Mouse (Mus musculus) spleen, adult 18-20 months (tissue): ENCODE data around the gene Tmed6.
"Not testable (repeated sequence)": the region's sequence is repeated elsewhere in the genome, so short reads cannot be mapped to it uniquely, and the experiment has no call there.

Source experiments
- DNase-seq, 2 experiments: peaks; one replicate each; pipeline ENCODE4 v3.0.0; 2022; ENCODE audit warnings: mixed read lengths in 2 of 2

Tmed6 gene

DNA sequence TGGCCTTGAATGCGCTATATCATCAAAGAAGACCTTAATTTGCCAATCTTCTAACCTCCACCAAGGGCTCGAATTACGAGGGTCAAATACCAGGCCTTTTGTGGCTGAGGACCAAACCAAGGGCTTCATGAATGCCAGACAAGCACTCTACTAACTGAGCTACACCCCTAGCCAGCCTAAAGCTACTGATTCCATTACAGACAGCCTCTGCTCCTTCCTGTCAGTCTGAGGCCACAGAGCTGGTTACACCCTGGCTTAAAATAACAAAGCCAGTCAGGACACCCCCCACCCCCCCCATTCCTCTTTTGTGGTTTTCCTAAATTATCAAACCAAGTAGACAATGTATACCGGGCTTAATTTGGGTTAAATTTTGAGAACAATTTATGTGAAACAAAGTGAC is 8.3 kb upstream of the Tmed6 start:
- no peak for DNase-seq

DNA sequence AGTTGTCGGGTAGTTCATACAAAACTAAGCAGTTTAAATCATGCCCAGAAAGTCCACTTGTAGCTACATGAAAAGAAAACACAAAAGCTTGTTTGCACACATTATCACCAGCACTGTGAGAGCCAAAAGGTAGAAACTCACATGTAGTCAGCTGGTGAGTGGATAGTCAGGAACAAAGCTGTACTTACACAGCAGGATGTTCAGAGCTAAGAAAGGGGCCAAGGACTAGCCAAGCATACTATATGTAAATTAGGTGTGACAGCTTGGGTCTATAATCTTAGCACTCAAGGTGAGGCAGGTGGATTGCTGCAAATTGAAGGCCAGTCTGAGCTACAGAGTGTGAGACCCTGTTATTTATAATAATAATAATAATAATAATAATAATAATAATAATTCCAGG is 2.8 kb downstream of the Tmed6 start:
- no peak for DNase-seq

DNA sequence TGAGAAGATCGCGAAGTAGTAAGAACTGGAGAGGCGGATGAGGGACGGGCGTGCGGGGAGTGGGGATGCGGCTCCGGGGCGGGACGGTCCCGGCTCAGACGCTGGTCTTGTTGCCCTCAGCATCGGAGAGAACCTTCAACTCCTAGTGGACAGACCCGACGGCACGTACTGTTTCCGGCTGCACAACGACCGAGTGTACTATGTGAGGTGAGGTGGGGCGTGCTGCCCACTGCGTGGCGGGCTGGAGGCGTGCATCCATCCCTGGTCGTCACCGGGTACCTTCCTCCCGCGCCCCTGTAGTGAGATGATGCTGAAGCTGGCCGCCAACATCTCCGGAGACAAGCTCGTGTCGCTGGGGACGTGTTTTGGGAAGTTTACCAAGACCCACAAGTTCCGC is 8.5 kb downstream of the Tmed6 start:
- no peak for DNase-seq

DNA sequence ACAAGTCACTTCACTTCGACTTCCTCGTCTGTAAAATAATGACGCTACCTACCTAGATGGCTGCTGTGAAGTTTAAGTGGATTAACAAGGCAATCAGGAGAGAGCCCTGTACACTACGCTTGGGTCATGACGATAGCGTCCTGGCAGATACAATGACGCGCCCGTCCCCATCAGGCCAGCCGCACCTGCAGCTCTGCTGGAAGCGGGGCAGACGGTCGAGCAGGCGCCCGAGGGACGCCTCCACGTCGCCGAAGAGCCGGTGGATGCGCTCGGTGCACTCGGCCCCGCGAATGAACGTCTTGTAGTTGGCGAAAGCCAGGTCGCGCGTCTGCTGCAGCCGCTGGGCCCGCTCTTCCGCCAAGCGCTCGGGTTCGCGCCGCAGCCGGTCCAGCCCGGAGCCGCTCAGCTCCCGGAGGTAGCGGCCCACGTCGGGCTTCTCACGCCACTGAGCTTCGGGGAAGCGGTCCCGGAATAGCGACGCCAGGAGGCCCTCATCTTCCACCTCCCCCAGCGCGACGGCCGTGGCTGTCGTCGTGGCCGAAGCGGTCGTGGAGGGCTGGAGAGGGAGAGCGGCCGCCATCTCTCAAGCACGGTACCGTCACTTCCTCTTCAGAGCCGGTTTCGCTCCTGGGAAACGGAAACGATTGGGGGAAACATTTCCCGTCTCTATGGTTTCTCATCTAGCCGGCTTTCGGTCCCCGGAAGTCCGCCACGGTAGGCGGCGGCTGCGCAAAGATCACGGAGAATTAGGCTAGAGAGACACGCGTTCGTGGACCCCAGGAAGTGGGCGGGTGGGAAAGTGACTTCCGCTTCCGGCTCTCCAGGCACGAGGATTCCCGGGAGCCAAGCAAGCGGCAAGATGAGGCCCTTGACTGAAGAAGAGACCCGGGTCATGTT is 9.1 kb downstream of the Tmed6 start, which contains the start of the genes Cog8 and Nip7:
Cog8 (minus strand) TSS at position 614 of the 897 bp plus-strand sequence.
Nip7 (plus strand) TSS at position 802 of the 897 bp plus-strand sequence.
- DNase-seq = peak; percentile 87 to 91

DNA sequence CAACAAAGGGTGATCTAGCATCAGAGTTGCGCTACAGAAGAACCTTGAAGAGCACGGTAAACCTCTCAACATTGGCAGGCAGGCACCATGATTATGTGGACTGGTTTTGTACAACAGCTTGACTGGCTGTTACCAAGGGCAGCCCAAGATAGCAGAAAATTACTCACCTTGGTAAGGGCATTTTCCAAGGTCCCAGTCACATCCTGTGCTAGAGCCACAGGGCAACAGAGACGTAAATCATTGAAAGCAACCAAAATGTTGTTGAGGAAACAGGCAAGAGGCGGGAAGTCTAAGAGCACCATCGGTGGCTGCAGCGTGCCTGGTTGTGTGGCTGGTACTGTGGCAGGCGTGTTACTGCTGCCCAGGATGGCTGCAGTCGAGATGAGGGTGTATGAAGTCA is 13.4 kb downstream of the Tmed6 start:
- no peak for DNase-seq

DNA sequence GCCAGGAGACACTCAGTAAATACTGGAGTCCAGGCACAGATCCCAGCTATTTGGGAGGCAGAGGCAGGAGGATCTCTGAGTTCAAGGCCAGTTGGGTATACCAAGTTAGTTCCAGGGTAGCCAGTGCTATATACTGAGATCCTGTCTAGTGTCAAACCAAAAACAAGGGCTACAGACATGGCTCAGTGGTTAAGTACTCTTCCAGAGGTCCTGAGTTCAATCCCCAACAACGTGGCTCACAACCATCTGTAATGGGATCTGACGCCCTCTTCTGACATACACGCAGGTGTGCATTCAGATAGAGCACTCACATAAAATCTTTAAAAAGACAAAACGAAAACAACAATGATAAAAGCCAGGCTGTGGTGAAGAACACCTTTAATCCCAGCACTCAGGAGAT is 16.0 kb downstream of the Tmed6 start:
- DNase-seq = no peak

DNA sequence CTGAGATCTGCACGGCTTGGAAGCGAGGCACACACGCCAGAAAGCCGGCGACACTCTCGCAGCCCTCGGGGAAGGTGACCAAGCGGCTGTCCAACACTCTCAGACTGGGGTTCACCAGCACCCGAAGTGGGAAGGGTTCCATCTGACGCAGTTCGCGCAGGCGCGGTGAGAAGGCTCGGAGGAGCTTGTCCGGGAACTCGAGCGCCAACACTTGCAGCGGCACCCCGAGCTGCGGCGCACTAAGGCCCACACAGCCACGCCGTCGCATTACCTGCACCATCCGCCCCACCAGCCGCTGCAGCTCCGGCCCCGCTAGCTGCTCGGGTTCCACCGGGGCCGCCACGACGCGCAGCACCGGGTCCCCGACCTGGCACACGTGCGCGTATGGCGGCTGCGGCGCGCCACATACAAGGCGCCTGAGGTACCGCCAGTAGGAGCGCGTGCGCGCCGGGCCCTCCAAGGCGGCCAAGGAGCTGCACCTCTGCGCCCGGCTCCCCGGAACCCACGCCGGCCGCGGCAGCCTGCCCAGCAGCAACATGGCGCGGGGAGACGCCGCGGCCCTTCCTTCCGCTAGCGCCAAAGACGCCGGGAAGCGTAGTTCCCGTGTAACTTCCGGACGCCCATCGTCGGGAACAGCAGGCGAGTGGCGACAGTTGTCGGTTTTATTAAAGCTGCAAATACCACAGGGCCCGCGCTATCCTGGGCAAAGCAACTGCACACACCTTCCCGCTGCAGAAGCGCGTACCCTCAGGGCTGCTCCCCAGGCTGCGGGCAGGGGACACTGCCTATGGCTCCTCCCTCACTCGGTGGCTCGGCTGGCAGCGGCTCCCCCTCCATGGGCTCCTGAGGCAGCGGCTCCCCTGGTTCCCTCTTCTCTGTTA is 17.1 kb downstream of the Tmed6 start, which contains the start of gene Pdf:
Pdf (minus strand) TSS at position 554 of the 881 bp plus-strand sequence.
- peak; percentile 75 to 77 for DNase-seq

DNA sequence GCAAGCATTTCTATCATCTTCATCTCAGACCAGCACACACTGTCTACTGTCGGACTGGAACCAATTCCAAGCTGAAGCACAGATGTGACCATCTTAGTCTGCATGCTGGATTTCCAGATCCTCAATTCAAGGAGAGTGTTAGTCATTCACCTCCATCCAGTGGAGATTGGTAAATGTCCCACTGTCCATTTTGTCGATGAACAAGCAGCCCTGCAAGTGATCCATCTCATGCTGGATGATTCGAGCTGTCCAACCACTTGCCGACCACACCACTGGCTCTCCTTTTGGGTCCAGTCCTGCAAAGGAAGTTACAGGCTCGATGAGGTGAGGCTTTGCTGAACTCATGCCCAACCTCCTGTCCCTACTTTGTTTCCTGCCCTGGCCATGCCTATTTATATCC is 18.5 kb downstream of the Tmed6 start:
- no peak for DNase-seq

DNA sequence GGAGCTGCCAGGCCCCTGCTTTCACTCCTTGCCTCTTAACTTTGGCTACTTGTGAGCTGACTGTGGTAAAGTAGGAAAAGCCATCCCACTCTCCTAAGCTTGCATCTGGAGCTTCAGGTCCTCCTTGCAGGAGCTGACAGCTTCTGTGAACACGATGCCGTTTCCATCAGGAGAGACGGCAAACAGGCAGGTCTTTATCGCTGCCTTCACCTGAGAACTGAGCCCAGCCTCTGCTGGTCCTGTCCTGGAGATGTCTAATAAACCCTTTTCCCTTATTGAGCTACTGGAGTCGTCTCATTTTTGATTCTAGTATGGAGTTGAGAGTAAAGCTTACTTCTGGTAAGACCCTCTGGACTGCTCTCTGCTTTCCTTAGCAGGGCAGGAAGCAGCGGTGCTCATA is 20.0 kb downstream of the Tmed6 start:
- DNase-seq = no peak

DNA sequence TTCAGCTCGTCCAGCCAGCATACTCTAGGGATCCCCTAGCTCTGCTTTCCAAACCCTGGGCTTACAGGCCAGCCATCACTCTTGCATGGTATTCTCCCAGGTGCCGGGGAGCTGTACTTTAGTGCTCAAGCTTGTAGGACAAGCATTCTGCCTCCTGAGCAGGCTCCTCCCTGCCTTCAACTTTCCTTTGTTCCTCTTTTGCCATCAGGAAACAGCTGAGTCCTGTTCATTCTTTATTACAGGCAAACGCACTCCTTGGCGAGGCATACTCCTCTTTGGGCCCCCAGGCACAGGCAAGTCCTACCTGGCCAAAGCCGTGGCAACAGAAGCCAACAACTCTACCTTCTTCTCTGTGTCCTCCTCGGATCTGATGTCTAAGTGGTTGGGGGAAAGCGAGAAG is 24.8 kb downstream of the Tmed6 start:
- no peak for DNase-seq

DNA sequence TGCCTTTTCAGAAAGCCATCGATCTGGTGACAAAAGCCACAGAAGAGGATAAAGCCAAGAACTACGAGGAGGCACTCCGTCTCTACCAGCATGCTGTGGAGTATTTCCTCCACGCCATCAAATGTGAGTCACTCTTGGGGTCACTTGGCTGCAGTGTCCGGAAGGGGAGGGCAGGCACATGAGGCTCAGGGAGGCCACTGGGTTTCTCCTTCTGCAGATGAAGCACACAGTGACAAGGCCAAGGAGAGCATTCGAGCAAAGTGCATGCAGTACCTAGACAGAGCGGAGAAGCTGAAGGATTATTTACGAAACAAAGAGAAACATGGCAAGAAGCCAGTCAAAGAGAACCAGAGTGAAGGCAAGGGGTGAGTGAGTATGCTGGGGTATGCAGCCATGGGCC is 28.8 kb downstream of the Tmed6 start:
- DNase-seq = no peak

DNA sequence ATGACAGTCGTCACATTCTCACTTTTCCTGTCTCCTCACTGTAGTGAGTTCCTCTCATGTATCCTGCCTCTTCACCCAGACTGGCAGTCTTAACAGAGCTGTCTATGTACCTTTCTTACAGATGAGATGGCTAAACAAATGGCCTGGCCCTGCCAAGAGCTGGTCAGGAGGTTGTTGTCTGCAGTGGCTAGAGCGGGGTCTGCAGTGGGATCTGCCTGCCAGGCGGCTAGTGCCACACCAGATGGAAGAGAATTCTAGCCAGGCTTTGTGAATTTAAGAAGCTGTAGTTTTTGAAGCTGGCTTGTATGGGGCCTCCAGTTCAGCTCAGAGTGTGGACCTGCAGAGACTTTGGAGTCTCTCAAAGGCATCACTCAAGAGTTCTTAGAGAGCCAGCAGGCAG is 29.8 kb downstream of the Tmed6 start:
- no peak for DNase-seq

DNA sequence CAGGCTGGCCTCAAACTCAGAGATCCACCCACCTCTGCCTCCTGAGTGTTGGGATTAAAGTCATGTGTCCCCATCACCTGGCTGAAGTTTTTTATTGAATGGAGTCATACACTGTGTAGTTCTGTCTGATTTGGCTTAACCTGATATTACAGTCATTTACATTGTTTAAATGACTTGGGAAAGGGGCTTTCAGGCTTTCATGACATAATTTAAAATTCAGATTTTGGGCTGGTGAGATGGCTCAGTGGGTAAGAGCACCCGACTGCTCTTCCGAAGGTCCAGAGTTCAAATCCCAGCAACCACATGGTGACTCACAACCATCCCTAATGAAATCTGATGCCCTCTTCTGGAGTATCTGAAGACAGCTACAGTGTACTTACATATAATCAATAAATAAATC is 31.8 kb downstream of the Tmed6 start:
- DNase-seq = not testable (repeated sequence)

DNA sequence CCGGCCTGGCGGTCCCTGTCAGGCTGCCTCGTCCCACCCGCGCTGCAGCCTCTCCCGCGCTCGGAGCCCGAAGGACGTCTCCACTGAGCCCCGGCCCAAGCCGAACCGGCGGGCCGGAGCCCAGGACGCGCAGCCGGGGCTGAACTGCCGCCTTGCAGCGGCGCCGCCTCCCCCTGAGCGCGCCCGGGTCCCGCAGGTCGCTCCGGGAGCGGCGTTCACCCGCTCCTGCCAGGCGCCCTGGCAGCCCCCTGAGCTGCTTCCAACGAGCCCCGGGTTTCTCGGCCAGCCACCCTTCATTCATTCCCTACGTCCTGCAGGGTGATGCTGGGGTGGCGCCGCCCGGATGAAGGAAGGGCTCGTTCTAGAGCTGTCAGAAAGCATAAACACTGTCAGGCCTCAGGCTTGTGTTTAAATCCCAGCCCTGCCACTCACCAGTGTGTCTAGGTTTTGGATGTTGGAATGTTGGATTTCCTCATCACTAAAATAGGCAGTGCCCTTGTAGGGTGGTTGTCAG is 33.8 kb downstream of the Tmed6 start:
- no peak for DNase-seq

DNA sequence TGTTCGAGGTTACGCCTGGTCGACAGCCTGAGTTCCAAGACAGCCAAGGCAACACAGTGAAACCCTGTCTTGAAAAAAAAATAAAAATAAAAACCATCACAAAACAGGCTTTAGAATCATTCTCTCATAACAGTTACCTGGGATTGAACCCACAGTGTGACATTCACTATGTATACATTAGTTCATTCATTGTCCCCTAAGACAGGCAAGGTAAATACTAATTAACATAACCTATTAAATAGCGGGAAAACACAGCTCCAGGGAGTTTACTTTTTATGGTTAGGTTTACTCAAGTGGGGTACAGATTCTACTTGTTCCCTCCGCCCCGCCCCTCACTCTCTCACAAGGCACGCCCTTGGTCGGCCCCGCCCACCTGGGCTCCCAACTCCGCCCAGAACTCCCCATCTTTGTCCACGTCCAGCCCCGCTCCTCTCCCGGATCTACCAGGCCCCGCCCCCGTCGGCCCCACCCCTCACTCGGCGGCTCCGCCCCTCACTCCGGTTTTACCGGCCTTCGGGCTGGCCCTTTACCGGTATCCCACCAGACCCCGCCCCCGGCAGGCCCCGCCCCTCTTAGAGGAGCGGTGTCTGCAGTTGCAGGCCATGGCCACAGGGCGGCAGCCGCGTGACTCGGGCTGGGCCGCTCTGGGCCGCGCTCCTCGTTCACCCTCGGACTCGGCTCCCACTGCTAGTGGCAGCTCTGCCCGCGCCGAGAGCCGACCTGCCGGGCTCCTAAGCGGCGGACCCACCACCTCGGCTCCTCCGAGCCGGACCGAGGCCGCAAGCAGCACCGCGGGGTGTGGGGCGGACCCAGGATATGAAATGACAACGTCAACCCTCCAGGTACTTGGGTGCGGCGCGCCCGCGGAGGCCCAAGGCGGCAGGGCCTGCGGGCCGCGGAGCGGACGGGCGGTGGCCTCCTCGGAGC is 34.5 kb downstream of the Tmed6 start, which contains the start of gene Vps4a:
Vps4a (plus strand) TSS at position 573 of the 927 bp plus-strand sequence.
- peak; percentile 93 to 99 for DNase-seq

DNA sequence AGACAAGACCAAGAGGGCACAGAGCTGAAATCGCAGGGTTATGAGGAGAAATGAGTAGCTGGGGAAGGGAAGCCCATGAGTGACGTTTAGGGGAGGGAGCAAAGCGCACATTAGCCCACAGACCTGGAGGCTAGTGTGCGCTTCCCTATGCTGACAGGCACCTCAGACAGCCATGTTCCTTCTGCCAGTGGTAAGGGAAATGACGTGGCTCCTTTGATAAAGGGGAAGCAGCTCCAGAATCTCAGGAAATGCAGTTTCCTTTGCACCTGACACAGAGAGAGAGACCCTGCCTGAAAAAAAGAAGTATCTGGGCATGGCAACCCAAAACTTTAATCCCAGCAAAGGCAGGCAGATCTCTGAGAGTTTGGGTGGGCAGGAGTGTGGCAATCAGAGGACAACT is 35.4 kb downstream of the Tmed6 start:
- no peak for DNase-seq

DNA sequence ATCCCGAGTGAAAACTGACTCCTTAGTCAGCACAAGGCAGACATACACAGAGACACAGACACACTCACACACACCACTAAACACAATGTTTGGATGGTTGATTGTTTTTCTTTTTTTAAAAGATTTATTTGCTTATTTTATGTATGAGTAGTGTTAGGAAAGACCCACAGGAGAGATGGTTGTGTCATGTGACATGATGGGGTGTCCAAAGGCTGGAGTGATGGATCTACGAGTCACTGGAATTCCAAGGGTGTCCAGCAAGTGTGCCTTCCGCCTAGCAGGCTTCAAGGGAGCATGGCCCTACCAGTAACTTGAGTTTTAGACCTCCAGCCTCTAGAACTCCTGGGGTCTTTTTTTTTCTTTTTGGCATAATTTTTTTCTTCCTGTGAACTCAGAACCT is 36.1 kb downstream of the Tmed6 start:
- DNase-seq = no peak

DNA sequence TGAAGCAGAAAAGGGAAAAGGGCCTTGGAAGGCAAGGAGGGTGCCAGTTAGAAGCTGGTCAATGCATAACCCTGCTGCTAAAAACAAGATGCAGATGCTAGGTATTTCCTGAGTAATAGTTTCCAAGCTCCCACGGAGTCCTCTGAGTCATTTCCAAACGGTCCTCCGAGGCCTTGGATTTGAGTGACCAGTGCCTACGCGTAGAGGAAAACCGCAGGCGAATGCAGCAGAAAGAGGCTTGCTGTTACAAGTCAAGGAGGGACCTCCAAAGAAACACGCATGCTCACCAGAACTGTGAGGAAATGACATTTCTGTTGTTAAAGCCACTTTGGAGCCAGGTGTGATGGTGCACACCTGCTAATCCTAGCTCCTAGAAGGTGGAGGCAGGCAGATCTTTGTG is 42.0 kb downstream of the Tmed6 start:
- no peak for DNase-seq

DNA sequence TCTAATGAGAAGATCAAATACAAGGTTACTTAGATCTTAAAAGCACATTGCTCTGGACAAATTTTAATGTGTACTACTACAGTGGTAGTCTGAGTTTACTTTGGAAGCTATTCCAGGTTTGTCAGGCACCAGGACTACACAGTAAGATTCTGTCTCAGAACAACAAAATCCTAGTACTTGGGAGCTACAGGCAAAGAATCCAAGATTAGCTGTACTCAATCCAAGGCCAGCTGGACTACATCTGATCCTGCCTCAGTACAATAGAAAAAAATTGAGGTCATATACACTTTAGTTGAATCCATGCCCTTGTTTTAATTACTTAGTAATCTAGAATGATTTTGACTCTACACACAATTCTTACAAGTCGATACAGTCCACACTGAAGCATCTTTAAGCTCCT is 50.5 kb downstream of the Tmed6 start:
- DNase-seq = no peak

DNA sequence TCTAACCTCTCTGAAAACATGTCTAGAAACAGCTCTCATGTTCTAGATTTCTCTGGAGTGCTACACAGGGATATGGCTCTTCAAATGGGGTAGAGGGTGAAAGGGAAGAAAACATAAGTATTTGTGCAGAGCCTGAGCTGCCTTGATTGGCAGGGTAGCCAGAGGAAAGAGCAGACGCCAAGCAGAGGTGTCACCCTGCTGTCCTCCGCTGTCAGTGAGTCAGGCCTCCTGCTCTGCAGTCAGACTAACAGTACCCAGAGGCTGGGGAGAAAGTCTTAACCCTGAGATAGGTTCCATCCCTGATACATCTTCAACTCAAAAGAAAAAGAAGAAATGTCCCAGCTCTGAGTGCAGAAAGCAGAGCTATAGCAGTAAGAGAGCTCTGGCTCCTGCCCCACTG is 52.8 kb downstream of the Tmed6 start:
- DNase-seq = no peak
